Mouse (Mus musculus): ENCODE measurements around the gene Maml3.

DNA sequence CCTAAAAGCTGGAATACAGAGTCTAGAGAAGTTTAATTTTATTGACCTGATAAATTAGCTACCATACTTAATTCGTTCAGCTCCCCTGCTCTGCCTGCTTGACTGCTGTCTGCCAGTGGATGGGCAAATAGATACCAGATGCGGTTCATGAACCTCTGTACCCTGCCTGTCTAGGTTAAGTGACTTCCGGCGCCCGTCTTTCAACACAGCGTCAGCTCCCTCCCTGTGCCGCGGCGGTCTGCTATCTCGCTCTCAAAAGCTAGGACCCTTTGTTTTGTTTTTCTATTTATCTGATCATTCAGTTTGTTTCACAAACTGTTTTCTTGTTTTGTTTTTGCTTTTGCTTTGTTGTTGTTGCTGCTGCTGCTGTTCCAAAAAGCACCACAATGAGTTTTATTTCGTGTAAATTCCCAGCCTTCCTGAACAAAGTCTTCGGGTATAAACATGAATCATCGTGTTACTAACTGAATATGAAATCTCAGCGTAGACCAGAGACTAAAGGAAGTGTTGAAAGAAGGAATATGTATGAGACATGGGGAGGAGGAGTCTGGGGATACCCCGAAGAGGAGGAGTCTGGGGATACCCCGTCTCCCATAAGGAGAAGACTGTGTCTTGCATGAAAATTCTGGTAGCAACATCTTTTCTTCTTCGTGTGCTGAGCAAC lies 87.3 kb downstream of the Maml3 start:
- TF ChIP-seq CHD2 (IDR thresholded peaks at IDR 0.05; ENCODE audit: low read depth, low read length): no peak
- no peak for TF ChIP-seq ZNF384 (IDR thresholded peaks at IDR 0.05; ENCODE audit: low read depth, low read length)
- TF ChIP-seq ZC3H11A (IDR thresholded peaks at IDR 0.05; ENCODE audit: borderline replicate concordance, low read depth, low read length): no peak
- no peak for TF ChIP-seq HCFC1 (IDR thresholded peaks at IDR 0.05; ENCODE audit: borderline replicate concordance, insufficient read depth, low read length)

All from ES-E14 (cell line).